Mouse (Mus musculus) intestine, postnatal 0 days (tissue): Measurements from ENCODE around the gene Kxd1. TPM values are rescaled to one million over a fixed set of nuclear protein-coding genes. Genes with fewer than 3 reads are reported as not detected.

Experiments
- ATAC-seq: fragments of 200-750 bp; cut with Nextera tagmentation; 2 replicates; pipeline ENCODE4 v1.8.0; 2017; ENCODE audit warnings: mild to moderate bottlenecking, moderate TSS enrichment, moderate library complexity
- H3K27ac ChIP-seq: fragments of 300-500 bp; sonication (generic); 2 replicates; pipeline ENCODE4 v1.5.1; 2014; ENCODE audit warnings: mild to moderate bottlenecking, low read depth, low read length, moderate library complexity
- H3K27me3 ChIP-seq: fragments of 300-500 bp; sonication (generic); replicated peaks from 2 replicates; pipeline ENCODE4 v1.6.1; 2014; ENCODE audit warnings: low read length, mixed read lengths; ENCODE audit not compliant: control insufficient read depth, insufficient read depth
- H3K36me3 ChIP-seq: fragments of 300-500 bp; sonication (generic); 2 replicates; pipeline ENCODE4 v1.6.1; 2014; ENCODE audit warnings: mild to moderate bottlenecking, moderate library complexity; ENCODE audit not compliant: control insufficient read depth, insufficient read depth
- H3K4me1 ChIP-seq: fragments of 300-500 bp; sonication (generic); replicated peaks from 2 replicates; pipeline ENCODE4 v1.6.1; 2014; ENCODE audit warnings: antibody characterized with exemption, low read length, mixed read lengths; ENCODE audit not compliant: control insufficient read depth, insufficient read depth
- H3K4me2 ChIP-seq: fragments of 300-500 bp; sonication (generic); replicated peaks from 2 replicates; pipeline ENCODE4 v1.6.1; 2014; ENCODE audit warnings: low read depth, mild to moderate bottlenecking, moderate library complexity
- H3K4me3 ChIP-seq: fragments of 300-500 bp; sonication (generic); 2 replicates; pipeline ENCODE4 v1.5.1; 2014; ENCODE audit warnings: low read depth, low read length
- H3K9ac ChIP-seq: fragments of 300-500 bp; sonication (generic); 2 replicates; pipeline ENCODE4 v1.6.1; 2014; ENCODE audit warnings: mild to moderate bottlenecking, low read depth, low read length
- H3K9me3 ChIP-seq: fragments of 300-500 bp; sonication (generic); 2 replicates; pipeline ENCODE4 v1.6.1; 2016; ENCODE audit warnings: mixed run types; ENCODE audit not compliant: control insufficient read depth
- CTCF ChIP-seq: sonication (generic); IDR thresholded peaks from 2 replicates; pipeline ENCODE4 v1.5.1; 2016; ENCODE audit warnings: low read depth, mild to moderate bottlenecking, control low read depth, antibody characterized with exemption, moderate library complexity
- WGBS: fragments of 180-500 bp; shearing (Covaris S2); extraction: QIAGEN DNeasy Blood & Tissue Kit; methylation state at CpG from one replicate; pipeline ENCODE4 v1.1.7; 2014; 5-methylcytosine and 5-hydroxymethylcytosine counted together
- polyA plus RNA-seq: library from polyadenylated mRNA; unstranded; fragments of >200 nt; fragmentation: Nextera tagmentation; extraction: Ambion mirVana; gene quantifications from 2 replicates; pipeline ENCODE4 v1.2.1, GENCODE M21; 2015

Kxd1 gene
- polyA plus RNA-seq, 1 experiment from 2014 or later: 46.4 TPM

- no peaks in the 10 kb centered on the region for H3K9me3 ChIP-seq
- no peaks in the 10 kb centered on the region for H3K27me3 ChIP-seq
- no peak for ATAC-seq
- no peak overlapping the region for H3K27ac ChIP-seq
- WGBS: 91% methylated on average over 6 of the region's 6 CpGs
- no peak overlapping the region for H3K9ac ChIP-seq
- TF ChIP-seq CTCF: no peak
- no peak overlapping the region for H3K4me3 ChIP-seq
- no peak overlapping the region for H3K4me2 ChIP-seq
- H3K4me1 ChIP-seq: no peaks in the 10 kb centered on the region
- H3K36me3 ChIP-seq: peaks cover 7% of the 10 kb centered on the region; the same call in 1 of the 2 replicates
These were observed 63.6 kb downstream of the Kxd1 start for GRCm38 (mm10) chr8:70464162-70464561.

GRCm38 (mm10) chr8:70463306-70463705, 64.5 kb downstream of the Kxd1 start:
- no peak overlapping the region for H3K27ac ChIP-seq
- WGBS: 86% methylated on average over 4 of the region's 4 CpGs
- no peaks in the 10 kb centered on the region for H3K27me3 ChIP-seq
- peaks cover 7% of the 10 kb centered on the region; the same call in 1 of the 2 replicates for H3K36me3 ChIP-seq
- no peak overlapping the region for H3K9ac ChIP-seq
- no peak overlapping the region for H3K4me3 ChIP-seq
- no peak for ATAC-seq
- H3K4me2 ChIP-seq: no peak overlapping the region
- TF ChIP-seq CTCF: no peak
- no peaks in the 10 kb centered on the region for H3K9me3 ChIP-seq
- H3K4me1 ChIP-seq: no peaks in the 10 kb centered on the region

GRCm38 (mm10) chr8:70462516-70462813, 65.3 kb downstream of the Kxd1 start:
- H3K27ac ChIP-seq: no peak overlapping the region
- peaks cover 7% of the 10 kb centered on the region; the same call in 1 of the 2 replicates for H3K36me3 ChIP-seq
- no peak for ATAC-seq
- H3K4me3 ChIP-seq: no peak overlapping the region
- TF ChIP-seq CTCF: no peak
- 78% methylated on average over 8 of the region's 8 CpGs for WGBS
- no peak overlapping the region for H3K9ac ChIP-seq
- no peaks in the 10 kb centered on the region for H3K27me3 ChIP-seq
- H3K4me1 ChIP-seq: no peaks in the 10 kb centered on the region
- H3K4me2 ChIP-seq: no peak overlapping the region
- H3K9me3 ChIP-seq: no peaks in the 10 kb centered on the region

GRCm38 (mm10) chr8:70461765-70462515, 65.8 kb downstream of the Kxd1 start:
- H3K4me3 ChIP-seq: no peak overlapping the region
- no peak overlapping the region for H3K9ac ChIP-seq
- H3K4me2 ChIP-seq: no peak overlapping the region
- no peak for ATAC-seq
- no peaks in the 10 kb centered on the region for H3K27me3 ChIP-seq
- no peak overlapping the region for H3K27ac ChIP-seq
- TF ChIP-seq CTCF: no peak
- WGBS: 85% methylated on average over 16 of the region's 16 CpGs
- peaks cover 7% of the 10 kb centered on the region; the same call in 1 of the 2 replicates for H3K36me3 ChIP-seq
- no peaks in the 10 kb centered on the region for H3K9me3 ChIP-seq
- no peaks in the 10 kb centered on the region for H3K4me1 ChIP-seq

GRCm38 (mm10) chr8:70460606-70461005, 67.2 kb downstream of the Kxd1 start:
- no peak for ATAC-seq

GRCm38 (mm10) chr8:70460199-70460598, 67.6 kb downstream of the Kxd1 start:
- Histone ChIP-seq H3K4me2 (no peak overlapping the region), H3K9me3 (no peaks in the 10 kb centered on the region), H3K4me1 (no peaks in the 10 kb centered on the region), H3K4me3 (no peak overlapping the region), H3K27me3 (no peaks in the 10 kb centered on the region), H3K27ac (no peak overlapping the region), H3K36me3 (no peaks in the 10 kb centered on the region), H3K9ac (no peak overlapping the region)
- 86% methylated on average over 5 of the region's 5 CpGs for WGBS
- no peak for ATAC-seq
- TF ChIP-seq CTCF: no peak

More at GRCm38 (mm10) chr8:70460606-70461005, 67.2 kb downstream of the Kxd1 start:
- no peaks in the 10 kb centered on the region for H3K9me3 ChIP-seq
- no peaks in the 10 kb centered on the region for H3K4me1 ChIP-seq
- 71% methylated on average over 9 of the region's 9 CpGs for WGBS
- H3K27ac ChIP-seq: no peak overlapping the region
- H3K4me3 ChIP-seq: no peak overlapping the region
- H3K27me3 ChIP-seq: no peaks in the 10 kb centered on the region
- H3K4me2 ChIP-seq: no peak overlapping the region
- TF ChIP-seq CTCF: no peak
- H3K9ac ChIP-seq: no peak overlapping the region
- no peaks in the 10 kb centered on the region for H3K36me3 ChIP-seq

- WGBS: 97% methylated on average over 2 of the region's 2 CpGs
- Histone ChIP-seq H3K27ac (no peak overlapping the region), H3K9me3 (no peaks in the 10 kb centered on the region), H3K4me3 (no peak overlapping the region), H3K9ac (no peak overlapping the region), H3K27me3 (no peaks in the 10 kb centered on the region), H3K4me2 (no peak overlapping the region), H3K4me1 (no peaks in the 10 kb centered on the region), H3K36me3 (no peaks in the 10 kb centered on the region)
- TF ChIP-seq CTCF: peak; percentile 33
- no peak for ATAC-seq
These were observed 68.1 kb downstream of the Kxd1 start for GRCm38 (mm10) chr8:70459636-70460035.
